Mouse (Mus musculus) brain, embryonic 18.5 days (tissue): ENCODE data around the gene Dpm1.
A peak's percentile ranks its signal among the peaks of the same experiment; 100 is the strongest.

Experiments used
- DNase-seq: peaks from one replicate; pipeline ENCODE4 v3.0.0-alpha.2; 2012; ENCODE audit warnings: low read depth, low spot score

Gene Dpm1

DNA sequence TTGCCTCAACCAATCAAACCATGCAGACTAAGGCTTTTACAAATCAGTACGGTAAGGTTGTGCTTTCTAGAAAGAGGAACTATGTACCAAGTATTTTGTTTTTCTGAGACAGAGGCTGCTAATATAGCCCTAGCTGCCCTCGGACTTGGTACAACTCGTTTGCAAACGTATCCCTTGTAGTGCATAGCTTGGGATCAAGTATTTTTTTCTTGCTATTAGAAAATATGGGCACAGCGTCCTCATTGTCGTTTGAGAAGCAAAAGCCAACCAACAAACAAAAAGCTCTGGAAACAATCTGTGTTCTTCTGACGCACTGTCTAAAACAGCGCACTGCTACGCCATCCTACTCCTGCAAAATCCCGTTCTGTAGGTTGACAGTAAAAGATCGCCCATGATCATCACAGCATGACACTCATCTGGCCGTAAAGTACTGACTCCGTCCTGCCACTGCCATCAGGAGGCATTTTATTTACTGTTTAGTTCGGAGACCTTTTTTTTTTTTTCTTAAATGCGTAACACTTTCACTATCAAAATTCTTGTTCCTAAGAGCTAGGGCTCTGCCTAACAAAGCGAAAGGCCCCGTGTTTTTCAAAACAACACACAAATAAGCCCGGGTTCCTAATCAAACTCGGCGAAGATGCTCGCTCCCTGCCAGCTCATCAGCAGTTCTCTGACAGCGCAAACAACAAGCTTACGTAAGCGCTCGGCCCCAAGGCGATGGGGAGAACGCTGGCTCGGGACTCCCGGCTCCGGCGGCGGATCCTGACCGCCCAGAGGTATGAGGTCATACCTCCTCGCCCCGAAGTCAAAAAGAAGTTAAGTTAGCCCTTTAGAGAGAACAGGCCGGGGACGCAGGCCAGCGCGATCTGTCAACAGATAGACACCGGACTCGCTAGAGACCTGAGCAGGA is 1.0 kb downstream of the Dpm1 start:
- DNase-seq, result no peak

DNA sequence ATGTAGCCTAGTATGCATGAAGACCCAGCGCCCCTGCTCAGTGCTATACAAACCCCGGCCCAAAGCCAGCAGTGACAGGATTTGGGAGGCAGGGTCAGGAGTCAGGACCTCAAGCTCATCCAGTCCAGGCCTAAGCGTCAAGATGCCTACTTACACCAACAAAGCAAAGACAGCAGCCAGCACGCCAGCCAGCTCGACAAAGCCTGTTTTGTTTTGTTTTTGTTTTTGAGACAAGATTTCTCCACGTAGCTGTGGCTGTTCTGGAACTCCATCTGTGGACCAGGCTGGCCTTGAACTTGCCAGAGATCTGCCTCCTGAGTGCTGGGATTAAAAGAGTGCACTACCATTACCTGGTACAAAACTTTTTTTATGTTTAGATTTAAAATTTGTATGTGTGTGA is 7.1 kb downstream of the Dpm1 start:
- no peak for DNase-seq

DNA sequence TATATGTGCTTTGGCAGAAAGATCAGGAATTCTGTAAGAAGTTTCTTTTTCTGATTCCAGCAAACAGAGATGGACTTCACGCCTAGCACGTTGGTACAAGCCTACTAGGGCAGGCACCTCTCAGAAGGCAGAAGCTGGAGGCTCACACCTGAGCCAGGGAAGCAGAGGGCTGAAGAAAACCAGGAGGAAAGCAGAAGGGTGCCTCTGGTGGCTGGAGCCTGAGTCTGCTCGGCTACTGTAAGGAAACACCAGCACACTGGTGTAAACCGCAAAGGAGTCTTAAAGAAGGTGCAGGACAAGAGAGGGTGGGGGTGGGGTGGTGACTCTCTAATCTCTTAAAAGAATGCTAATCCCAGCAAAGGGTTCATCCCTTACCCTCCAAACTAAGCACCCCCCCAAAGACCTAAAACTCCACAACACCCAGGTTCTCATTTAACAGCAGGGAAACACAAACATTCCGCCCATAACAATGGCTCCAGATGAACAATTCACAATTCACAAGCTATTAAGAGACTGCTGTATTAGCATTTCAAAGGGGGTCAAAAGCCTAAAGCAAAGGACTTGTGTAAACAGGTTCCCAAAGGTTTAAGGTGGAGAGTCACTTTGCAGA is 16.5 kb downstream of the Dpm1 start:
- DNase-seq, result no peak

DNA sequence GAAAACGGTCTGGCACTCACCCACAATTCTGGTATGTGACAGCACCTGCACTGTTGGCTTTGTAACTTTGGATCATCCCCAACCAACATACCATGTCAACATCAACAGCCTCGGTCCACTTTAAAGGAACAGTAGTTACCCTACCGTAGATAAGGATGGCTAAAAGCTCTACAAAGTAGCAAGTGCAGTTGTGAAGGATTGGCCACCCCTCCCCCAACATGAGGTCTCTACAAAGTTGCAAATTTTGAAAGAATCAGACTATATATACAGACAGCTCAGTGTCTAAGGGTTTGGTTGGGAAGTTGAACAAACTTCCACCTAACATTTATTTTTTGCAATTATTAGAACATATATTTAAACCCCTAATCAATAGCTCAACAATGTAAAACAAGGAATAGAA is 22.5 kb downstream of the Dpm1 start:
- DNase-seq, result no peak

DNA sequence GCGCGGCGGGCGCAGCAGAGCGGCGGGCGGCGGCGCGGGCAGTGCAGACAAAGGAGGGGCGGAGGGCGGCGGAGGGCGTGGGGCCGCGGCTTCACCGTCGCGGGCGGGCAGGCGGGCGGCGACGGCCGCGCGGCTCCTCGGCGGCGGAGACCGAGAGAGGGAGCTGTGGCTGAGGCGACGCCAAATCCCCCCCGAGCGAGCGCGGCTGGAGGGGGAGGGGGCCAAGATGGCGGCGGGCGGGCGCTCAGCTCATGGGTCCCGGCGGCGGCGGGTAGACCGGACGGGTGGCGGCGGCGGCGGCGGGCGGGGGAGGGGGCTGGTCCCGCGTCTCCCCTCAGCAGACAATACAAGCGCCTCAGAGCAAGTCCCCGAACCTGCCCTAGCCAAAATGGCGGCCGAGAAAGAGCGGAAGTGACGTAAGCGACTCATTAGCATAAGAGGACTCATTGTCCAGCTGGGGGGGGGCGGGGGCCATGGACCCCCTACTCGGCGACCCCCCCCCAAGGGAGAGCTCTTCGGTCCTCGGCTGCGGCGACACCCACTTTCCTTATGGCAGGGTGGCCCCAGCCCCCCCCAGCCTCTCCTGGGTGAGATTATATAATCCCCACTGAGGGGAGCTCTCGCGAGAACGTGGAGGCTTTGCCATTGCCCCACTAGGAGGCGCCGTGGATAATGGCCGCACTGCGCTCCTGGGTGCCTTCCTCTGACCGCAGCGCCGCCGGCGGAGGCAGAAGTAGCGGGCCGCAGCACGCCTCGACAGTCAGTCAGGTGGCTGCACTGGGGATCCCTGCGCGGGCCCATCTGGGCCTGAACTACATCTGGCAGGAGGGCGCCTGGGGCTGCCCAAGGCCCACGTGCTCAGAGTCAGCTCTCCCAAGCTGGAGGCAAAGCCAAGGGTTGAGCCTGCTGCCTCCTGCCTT is 23.4 kb downstream of the Dpm1 start, which contains the start of gene Adnp:
Adnp (minus strand) TSS at position 388 of the 920 bp plus-strand sequence.
- peak; percentile 90 for DNase-seq

DNA sequence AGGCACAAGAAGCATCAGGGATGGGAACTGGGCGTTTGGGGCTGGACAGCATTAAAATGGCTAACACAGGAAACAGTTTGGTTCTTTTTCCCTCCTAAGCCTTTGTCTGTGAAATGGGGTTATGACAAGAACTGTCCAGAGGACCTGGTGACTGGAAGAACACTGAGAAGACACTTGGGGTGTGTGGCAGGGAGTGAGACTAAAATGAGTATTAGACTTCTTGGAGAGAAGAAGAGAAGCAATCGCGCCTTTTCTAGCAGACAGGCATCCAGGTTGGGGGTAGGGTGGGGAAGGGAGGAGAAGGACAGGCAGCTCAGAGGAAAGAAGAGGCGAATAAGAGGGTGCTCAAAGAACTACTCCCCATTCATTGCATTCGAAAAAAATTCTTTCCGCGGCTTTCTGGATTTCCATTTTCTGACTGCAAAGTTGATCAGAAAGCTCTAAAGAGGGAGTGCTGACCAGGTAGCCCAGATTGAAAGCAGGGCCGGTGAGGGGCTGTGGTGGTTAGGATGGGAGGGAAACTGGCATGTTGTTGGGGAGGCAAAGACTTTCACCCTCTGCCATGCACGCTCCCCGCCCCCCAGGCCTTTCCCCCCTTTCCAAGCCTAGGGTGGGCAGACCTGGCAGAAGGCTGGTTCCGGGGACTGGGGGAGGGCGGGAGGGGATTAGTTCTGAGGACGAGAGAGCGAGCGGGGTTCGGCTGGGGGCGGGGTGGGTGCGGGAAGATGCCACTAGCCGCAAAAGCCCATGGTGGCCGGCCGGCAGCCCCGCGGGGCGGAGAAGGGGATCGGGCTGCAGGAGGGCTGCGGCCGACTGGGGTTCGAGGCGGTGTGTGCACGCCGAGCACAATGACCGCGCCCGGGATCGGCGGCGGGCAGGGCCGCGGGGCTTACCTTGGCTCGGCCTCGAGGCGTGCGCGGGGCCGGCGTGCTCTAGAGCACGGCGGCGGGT is 24.4 kb downstream of the Dpm1 start:
- no peak for DNase-seq

DNA sequence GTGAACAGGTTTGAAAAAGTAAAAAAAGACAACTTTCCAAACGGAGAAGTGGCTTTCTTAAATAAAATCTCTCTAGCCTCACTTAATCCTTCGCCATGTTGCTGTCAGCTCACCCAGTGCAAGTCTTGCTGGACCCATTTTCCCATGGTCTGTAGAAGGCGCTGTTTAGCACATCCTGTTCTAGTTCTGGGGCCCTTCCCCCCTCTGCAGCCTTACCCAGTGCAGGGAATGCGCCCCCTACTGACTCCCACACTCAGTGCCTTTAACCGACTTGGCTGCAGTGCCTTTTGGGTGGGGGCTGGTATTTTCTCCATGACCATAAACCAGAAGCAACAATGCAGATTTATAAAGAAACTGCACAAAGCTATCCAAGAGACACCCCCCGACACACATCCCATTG is 25.1 kb downstream of the Dpm1 start:
- DNase-seq, result peak; percentile 75

DNA sequence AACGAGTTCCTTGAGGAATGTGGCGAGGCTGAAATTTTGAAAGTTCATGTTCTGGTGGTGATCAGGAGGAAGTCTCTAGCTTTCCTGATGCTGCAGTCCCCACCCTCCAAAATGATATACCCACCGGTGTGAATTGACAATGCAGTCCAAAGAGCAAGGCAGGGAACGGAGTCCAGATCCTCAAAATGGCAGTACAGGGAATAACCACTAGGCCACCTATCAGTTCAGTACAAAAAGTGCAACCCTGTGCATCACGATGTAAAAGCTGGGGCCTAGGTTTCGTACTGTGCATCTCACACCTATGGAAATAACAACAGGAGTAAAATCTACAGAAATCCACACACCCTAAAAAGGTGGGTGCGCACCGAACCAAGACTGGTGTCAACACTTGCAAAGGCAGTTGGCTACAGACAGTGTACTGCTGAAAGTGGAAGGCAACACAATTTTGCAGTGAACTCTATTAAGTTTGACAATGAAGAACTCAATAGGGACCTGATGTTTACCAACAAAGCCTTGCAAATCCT is 25.9 kb downstream of the Dpm1 start:
- no peak for DNase-seq

DNA sequence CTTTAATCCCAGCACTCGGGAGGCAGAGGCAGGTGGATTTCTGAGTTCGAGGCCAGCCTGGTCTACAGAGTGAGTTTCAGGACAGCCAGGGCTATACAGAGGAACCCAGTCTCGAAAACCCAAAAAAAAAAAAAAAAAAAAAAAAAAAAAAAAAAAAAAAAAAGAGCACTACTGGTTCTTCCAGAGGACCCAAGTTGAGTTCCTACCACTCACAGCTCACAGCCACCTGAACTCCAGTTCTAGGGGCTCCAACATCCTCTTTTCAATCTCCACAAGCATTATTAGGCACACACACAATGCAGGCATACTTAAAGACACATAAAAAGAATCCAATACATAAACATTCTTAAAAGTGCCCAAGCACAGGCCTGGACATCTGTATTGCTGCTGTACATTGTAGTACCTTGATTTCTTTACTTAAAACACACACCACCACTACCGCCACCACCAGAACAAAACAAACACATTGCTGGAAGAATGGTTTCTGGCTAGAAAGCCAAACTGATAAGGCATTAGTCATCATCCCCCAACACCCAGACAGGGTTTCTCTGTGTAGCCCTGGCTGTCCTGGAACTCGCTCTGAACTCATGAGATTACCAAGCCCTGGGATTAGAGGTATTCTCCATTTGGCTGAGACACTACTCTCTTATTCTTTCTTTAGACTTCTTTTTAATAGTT is 30.2 kb downstream of the Dpm1 start:
- DNase-seq, result no peak

DNA sequence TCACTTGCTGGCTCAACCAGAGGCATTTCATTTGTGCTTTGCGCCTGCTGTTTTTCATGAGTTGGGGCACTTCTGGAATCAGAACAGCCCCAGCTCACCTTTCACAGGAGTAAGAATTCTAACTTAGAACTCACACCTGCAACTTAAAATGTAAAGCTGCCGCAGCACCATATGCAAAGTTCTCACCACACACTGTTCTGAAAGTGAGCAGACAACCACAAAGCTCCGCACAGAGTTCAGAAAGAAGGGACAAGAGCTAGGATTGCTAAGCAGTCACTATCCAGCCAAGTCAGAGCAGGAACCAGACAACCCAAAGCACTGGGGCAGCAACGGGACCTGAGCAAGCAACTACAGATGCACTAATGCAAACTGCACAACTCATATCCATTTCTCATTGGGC is 30.9 kb downstream of the Dpm1 start:
- no peak for DNase-seq

DNA sequence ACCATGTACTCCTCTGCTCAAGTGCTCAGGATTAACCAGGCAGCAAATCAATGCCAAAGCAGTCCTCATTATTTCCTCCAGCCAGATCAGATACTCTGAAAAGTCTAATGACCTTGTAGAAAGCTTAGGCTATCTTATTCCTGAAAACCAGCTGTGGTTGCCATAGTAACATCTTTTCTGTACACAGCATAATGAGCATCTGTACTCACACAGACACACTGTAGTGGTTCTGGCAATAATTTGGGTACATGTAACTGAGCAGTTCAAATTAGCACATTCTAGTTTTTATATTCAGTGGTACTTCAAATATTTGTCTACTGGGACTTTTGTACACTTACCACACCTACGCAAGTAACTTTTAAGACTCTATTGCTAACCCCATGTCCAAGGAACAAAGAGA is 32.0 kb downstream of the Dpm1 start:
- DNase-seq, result no peak

DNA sequence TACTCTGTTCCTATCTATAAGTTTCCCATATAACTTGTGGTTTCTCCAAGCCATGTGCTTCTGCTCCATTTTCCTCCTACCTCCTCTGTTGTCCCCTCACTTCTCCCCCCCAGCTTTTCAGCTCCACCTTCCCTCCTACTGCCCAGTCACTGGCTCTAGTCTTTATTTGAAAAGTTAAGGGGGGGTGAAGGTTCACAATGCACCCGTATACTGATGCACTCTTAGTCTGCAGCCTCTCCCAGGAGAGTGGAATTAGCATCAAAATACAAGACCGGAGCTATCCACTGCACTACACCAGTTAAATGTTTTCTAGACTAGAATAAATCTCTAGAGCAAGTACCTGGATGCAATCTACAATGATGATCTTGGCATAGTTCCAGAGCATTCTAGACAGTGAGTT is 34.7 kb downstream of the Dpm1 start:
- DNase-seq, result no peak

DNA sequence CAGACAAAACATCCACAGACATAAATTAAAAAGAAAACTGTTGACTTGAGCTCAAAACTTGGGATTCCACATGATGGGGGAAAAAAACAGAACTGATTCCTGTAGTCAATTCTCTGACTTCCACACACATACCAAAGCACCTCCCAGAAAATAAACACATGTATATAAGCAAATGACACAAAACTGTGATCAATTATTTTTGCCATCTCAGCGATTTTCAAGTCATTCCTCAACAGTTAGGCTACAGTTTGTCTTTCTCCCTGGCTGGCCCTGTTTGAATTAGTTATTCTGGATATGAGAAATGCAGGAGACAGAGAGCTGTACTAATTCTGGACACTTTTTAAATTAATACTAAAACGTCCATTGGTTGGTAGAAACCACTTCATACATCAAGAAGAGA is 36.7 kb downstream of the Dpm1 start:
- DNase-seq, result no peak

DNA sequence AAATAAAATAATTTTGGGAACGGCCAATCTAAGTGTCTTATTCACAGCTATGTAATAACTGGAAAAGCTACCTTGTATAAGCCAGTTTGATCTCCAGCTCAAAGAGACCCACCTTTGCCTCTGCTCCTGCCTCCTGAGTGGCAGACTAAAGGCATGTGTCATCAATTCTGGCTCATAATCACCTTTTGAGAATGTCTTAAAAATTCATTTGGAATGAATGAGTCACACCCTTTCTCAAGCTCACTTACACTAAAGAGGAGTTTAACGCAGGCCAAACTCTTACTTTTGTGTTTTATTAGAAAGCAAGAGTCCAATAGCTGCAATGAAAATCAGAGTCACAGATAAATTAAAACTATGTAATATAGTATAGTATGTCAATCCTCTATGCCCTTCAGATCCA is 38.5 kb downstream of the Dpm1 start:
- no peak for DNase-seq

DNA sequence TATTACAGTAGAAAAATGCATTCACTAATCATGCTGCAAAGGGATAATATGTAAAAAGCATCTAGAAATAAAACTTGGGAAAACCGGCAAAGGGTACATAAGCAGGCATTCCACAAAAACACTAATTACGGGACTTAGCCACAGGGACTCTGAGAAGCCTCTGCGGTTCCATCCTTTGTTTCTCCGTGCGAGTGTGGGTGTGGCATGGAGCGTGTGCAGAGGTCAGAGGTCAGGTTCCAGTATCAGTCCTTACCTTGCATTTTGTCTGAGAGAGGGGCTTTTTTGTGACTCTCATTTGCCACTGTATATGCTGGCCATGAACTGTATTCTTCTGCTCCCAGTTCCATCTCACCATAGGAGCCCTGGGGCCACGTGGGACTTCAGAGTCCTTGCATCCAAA is 54.4 kb downstream of the Dpm1 start:
- no peak for DNase-seq

DNA sequence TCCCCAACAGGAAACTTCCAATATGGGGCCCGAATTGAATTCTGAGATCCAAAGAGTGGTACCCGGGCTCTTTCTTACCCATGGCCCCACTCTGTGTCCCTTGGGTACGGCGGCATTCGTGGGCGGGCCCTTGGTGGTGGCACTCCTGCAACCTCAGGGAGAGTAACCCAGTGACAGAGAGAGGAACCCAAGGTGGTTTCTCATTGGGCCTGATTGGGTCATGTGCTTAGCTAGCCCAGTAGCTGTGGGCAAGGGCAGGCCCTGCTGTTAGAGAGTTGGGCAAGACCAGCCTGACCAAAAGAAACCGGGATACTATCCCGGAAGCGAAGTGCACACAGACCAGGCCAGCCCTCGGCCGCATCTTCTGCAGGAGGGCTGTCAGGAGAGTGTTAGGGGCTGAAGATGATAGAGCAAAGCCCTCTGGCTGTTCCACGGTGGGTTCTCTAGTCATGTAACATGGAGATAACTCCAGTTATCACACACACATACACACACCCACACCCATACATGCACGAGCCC is 60.2 kb downstream of the Dpm1 start:
- DNase-seq, result no peak

DNA sequence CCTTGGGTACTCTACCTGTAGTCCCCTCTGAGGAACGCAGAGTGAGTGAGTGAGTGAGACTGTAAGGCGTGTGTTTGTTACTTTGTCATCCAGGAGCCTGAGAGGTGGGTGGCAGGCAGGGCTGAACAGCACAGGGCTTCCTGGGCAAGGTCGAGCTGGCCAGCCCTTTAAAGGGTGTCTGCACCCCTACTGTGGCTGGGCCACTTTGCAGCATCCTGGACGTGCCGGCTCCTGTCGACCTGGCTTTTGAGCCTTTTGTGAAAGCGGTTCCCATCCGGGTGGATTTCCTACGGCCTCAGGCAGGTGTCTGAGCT is 60.6 kb downstream of the Dpm1 start:
- DNase-seq, result no peak

DNA sequence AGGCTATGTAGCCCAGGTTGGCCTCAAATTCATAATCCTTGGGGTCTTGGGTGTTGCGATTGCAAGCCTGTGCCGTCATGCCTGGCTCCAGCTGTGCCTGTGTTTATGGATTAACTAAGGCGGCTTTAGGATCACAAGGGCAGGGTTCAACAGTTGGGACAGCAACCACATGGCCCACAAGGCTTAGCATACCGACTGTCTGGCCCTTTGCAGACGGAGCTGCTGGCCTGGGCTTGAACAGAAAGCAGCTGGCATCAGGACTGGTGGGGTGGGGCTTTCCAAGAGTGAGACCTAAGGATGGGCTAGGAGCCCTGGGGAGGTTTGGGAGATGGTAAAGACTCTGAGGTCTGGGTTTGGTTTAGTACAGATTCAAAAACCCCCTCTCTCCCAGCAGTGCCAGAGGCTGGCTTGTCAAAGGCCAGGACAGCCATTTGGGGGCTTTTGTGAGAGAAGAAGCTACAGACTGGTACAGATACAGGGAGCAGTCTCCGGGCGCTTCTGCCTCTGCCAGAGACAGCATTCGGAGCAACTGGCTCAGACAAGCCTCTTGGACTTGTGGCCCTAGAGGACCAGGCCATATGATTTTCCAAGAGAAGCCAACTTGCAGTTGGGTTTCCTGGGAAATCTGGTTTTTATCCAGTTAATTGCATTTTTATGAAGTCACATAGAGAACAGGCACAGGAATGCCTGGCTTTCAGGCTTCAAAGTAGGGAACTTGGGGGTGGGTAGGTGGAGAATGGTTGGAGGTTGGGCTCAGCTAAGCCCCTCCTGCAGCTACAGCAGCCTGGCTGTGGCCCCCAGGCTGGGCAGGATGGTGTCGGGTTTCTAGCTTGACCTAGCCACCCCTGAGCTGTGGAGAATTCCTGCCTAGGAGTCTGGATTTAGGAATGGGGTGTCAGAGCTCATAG is 61.2 kb downstream of the Dpm1 start:
- DNase-seq, result no peak

DNA sequence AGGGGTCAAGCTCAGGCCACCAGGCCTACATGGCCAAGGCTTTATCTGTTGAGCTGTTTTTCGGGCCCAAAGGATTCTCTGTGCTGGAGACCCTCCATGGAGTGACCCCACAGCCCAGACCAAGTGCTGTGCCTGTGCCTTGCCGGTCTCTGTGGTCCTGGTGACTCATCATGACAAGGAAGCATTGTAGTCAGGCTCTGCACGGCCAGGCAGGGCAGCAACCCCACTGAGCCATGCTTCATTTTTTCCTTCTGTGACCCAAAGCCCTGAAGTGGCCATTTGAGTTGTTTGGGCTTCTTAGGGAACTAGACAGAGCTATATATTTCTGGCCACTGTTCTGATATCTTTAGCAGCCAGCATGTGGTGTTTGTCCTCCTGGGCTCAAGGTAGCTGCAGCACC is 62.6 kb downstream of the Dpm1 start:
- no peak for DNase-seq
